Mouse (Mus musculus): ENCODE measurements around the gene Lrrc75b. TPM values are rescaled to one million over a fixed set of nuclear protein-coding genes. Genes with fewer than 3 reads are reported as not detected.
"Not testable (repeated sequence)": the region's sequence is repeated elsewhere in the genome, so short reads cannot be mapped to it uniquely, and the experiment has no call there.

Gene Lrrc75b
- polyA plus RNA-seq, 1 experiment from 2014 or later: 0.50 TPM

GRCm38 (mm10) chr10:75568441-75568840 is 8.3 kb upstream of the Lrrc75b start:
- Histone ChIP-seq H3K27me3 (ENCODE audit: insufficient read depth, low read length) (no peaks in the 10 kb centered on the region), H3K9me3 (ENCODE audit: low read depth, low read length) (no peaks in the 10 kb centered on the region), H3K4me1 (ENCODE audit: insufficient read depth) (no peaks in the 10 kb centered on the region), H3K36me3 (ENCODE audit: insufficient read depth) (no peaks in the 10 kb centered on the region), H3K9ac (no peak overlapping the region), H3K27ac (ENCODE audit: low read depth) (no peak overlapping the region), H3K4me2 (peak overlapping the region; percentile 23; the same call in 1 of the 2 replicates), H3K4me3 (ENCODE audit: low read depth, low read length) (no peak overlapping the region)
- no peak for TF ChIP-seq CTCF (IDR thresholded peaks at IDR 0.05; ENCODE audit: low read depth)
- ATAC-seq (ENCODE audit: insufficient read depth): 0 out of 2 replicates have a peak, but pooled peaks have one; percentile 38
- WGBS: 10% methylated on average over 11 of the region's 11 CpGs
- no peak for DNase-seq

- Histone ChIP-seq H3K4me3 (ENCODE audit: low read depth, low read length) (no peak overlapping the region), H3K27me3 (ENCODE audit: insufficient read depth, low read length) (no peaks in the 10 kb centered on the region), H3K9ac (no peak overlapping the region), H3K27ac (ENCODE audit: low read depth) (no peak overlapping the region), H3K9me3 (ENCODE audit: low read depth, low read length) (no peaks in the 10 kb centered on the region), H3K4me1 (ENCODE audit: insufficient read depth) (no peaks in the 10 kb centered on the region), H3K4me2 (0 out of 2 replicates have a peak overlapping the region, but pooled peaks have one; percentile 23), H3K36me3 (ENCODE audit: insufficient read depth) (no peaks in the 10 kb centered on the region)
- TF ChIP-seq CTCF (IDR thresholded peaks at IDR 0.05; ENCODE audit: low read depth): no peak
- WGBS: 22% methylated on average over 5 of the region's 5 CpGs
- ATAC-seq (ENCODE audit: insufficient read depth) (no peak), DNase-seq (no peak)
These were observed 7.9 kb upstream of the Lrrc75b start for GRCm38 (mm10) chr10:75568029-75568428.

GRCm38 (mm10) chr10:75566765-75567164 is 6.6 kb upstream of the Lrrc75b start:
- H3K4me1 ChIP-seq (ENCODE audit: insufficient read depth); DNase-seq; H3K4me2 ChIP-seq; H3K9me3 ChIP-seq (ENCODE audit: low read depth, low read length); H3K4me3 ChIP-seq (ENCODE audit: low read depth, low read length); H3K27ac ChIP-seq (ENCODE audit: low read depth); ATAC-seq (ENCODE audit: insufficient read depth); H3K36me3 ChIP-seq (ENCODE audit: insufficient read depth); H3K27me3 ChIP-seq (ENCODE audit: insufficient read depth, low read length); H3K9ac ChIP-seq: not testable (repeated sequence)
- 76% methylated on average over 2 of the region's 2 CpGs for WGBS

- H3K36me3 ChIP-seq (ENCODE audit: insufficient read depth): no peaks in the 10 kb centered on the region
- 81% methylated on average over 5 of the region's 5 CpGs for WGBS
- no peaks in the 10 kb centered on the region for H3K4me1 ChIP-seq (ENCODE audit: insufficient read depth)
- peaks cover 5% of the 10 kb centered on the region; the same call in 1 of the 2 replicates for H3K27me3 ChIP-seq (ENCODE audit: insufficient read depth, low read length)
- no peak overlapping the region for H3K4me3 ChIP-seq (ENCODE audit: low read depth, low read length)
- ATAC-seq (ENCODE audit: insufficient read depth) (no peak), DNase-seq (no peak)
- H3K9me3 ChIP-seq (ENCODE audit: low read depth, low read length): no peaks in the 10 kb centered on the region
- H3K27ac ChIP-seq (ENCODE audit: low read depth): no peak overlapping the region
- H3K9ac ChIP-seq: no peak overlapping the region
- no peak for TF ChIP-seq CTCF (IDR thresholded peaks at IDR 0.05; ENCODE audit: low read depth)
- H3K4me2 ChIP-seq: no peak overlapping the region
These were observed 6.2 kb upstream of the Lrrc75b start for GRCm38 (mm10) chr10:75566321-75566720.

GRCm38 (mm10) chr10:75565906-75566305 is 5.8 kb upstream of the Lrrc75b start:
- Histone ChIP-seq H3K4me1 (ENCODE audit: insufficient read depth) (no peaks in the 10 kb centered on the region), H3K9me3 (ENCODE audit: low read depth, low read length) (no peaks in the 10 kb centered on the region), H3K9ac (no peak overlapping the region), H3K36me3 (ENCODE audit: insufficient read depth) (no peaks in the 10 kb centered on the region), H3K27ac (ENCODE audit: low read depth) (no peak overlapping the region), H3K4me2 (no peak overlapping the region), H3K4me3 (ENCODE audit: low read depth, low read length) (no peak overlapping the region), H3K27me3 (ENCODE audit: insufficient read depth, low read length) (peaks cover 9% of the 10 kb centered on the region)
- no peak for TF ChIP-seq CTCF (IDR thresholded peaks at IDR 0.05; ENCODE audit: low read depth)
- no peak for ATAC-seq (ENCODE audit: insufficient read depth)
- DNase-seq: no peak
- 63% methylated on average over 7 of the region's 7 CpGs for WGBS

GRCm38 (mm10) chr10:75565436-75565835 is 5.3 kb upstream of the Lrrc75b start:
- no peak overlapping the region for H3K9ac ChIP-seq
- TF ChIP-seq CTCF (IDR thresholded peaks at IDR 0.05; ENCODE audit: low read depth): no peak

GRCm38 (mm10) chr10:75564687-75565265 is 4.6 kb upstream of the Lrrc75b start:
- 81% methylated on average over 12 of the region's 12 CpGs for WGBS
- no peak for TF ChIP-seq CTCF (IDR thresholded peaks at IDR 0.05; ENCODE audit: low read depth)
- no peaks in the 10 kb centered on the region for H3K9me3 ChIP-seq (ENCODE audit: low read depth, low read length)
- H3K4me3 ChIP-seq (ENCODE audit: low read depth, low read length): no peak overlapping the region
- ATAC-seq (ENCODE audit: insufficient read depth): no peak
- no peaks in the 10 kb centered on the region for H3K36me3 ChIP-seq (ENCODE audit: insufficient read depth)
- peaks cover 4% of the 10 kb centered on the region; the same call in 1 of the 2 replicates for H3K4me1 ChIP-seq (ENCODE audit: insufficient read depth)
- H3K27ac ChIP-seq (ENCODE audit: low read depth): no peak overlapping the region
- peaks cover 20% of the 10 kb centered on the region for H3K27me3 ChIP-seq (ENCODE audit: insufficient read depth, low read length)
- no peak overlapping the region for H3K4me2 ChIP-seq
- no peak for DNase-seq
- H3K9ac ChIP-seq: no peak overlapping the region

More at GRCm38 (mm10) chr10:75565436-75565835, 5.3 kb upstream of the Lrrc75b start:
- no peaks in the 10 kb centered on the region for H3K36me3 ChIP-seq (ENCODE audit: insufficient read depth)
- no peaks in the 10 kb centered on the region for H3K9me3 ChIP-seq (ENCODE audit: low read depth, low read length)
- WGBS: 57% methylated on average over 6 of the region's 6 CpGs
- ATAC-seq (ENCODE audit: insufficient read depth): no peak
- H3K4me2 ChIP-seq: no peak overlapping the region
- H3K4me3 ChIP-seq (ENCODE audit: low read depth, low read length): no peak overlapping the region
- peaks cover under 1% of the 10 kb centered on the region; the same call in 1 of the 2 replicates for H3K4me1 ChIP-seq (ENCODE audit: insufficient read depth)
- DNase-seq: no peak
- H3K27ac ChIP-seq (ENCODE audit: low read depth): no peak overlapping the region
- peaks cover 14% of the 10 kb centered on the region for H3K27me3 ChIP-seq (ENCODE audit: insufficient read depth, low read length)

All from lung, embryonic 14.5 days (tissue).